Mouse (Mus musculus) adrenal gland, postnatal 4 days (tissue): ENCODE data around the gene Shh. TPM values are rescaled to one million over a fixed set of nuclear protein-coding genes. Genes with fewer than 3 reads are reported as not detected.

ENCODE experiments used
- DNase-seq, 2 experiments: peaks; one replicate each; pipeline ENCODE4 v3.0.0; 2021 to 2022; ENCODE audit warnings: low spot score in 2 of 2, mixed read lengths in 2 of 2
- long read RNA-seq, 2 experiments: library from polyadenylated mRNA; stranded (forward); transcript quantifications; one replicate each; pipeline ENCODE4 v2.0.0; 2021
- total RNA-seq, 2 experiments: library from RNA; stranded (reverse); gene quantifications; 2 replicates each; pipeline ENCODE4 v1.2.3; 2021

Shh gene
- total RNA-seq = 10 to 100 TPM; 27.8 to 36.5 TPM
- long read RNA-seq, experiment 1, partial matches to known transcripts = 1 of 18 reads
- long read RNA-seq, experiment 1, other reads (novel, unspliced or antisense) = 15 of 18 reads
- long read RNA-seq, experiment 2, partial matches to known transcripts = 0 of 23 reads
- long read RNA-seq, experiment 2, other reads (novel, unspliced or antisense) = 19 of 23 reads

GRCm38 (mm10) chr5:28466760-28467306 is at the start of gene Shh:
Gene Shh (minus strand): TSS chr5:28467256.
- DNase-seq = no peak

- DNase-seq = peak in 1 of 2 experiments; percentile 2
Measured at GRCm38 (mm10) chr5:28500792-28501439, 33.9 kb upstream of the Shh start.

GRCm38 (mm10) chr5:28498846-28499245 is 31.8 kb upstream of the Shh start:
- DNase-seq = peak in 1 of 2 experiments; percentile 1

- DNase-seq = peak in 1 of 2 experiments; percentile 1
Measured at GRCm38 (mm10) chr5:28495712-28496650, 28.9 kb upstream of the Shh start.

- peak in 1 of 2 experiments; percentile 1 for DNase-seq
Measured at GRCm38 (mm10) chr5:28493550-28493949, 26.5 kb upstream of the Shh start.

- DNase-seq = no peak
Measured at GRCm38 (mm10) chr5:28482991-28483390, 15.9 kb upstream of the Shh start.

- no peak for DNase-seq
Measured at GRCm38 (mm10) chr5:28481730-28482129, 14.7 kb upstream of the Shh start.

- no peak for DNase-seq
Measured at GRCm38 (mm10) chr5:28476389-28477379, 9.6 kb upstream of the Shh start.

- DNase-seq = no peak
Measured at GRCm38 (mm10) chr5:28473556-28473955, 6.5 kb upstream of the Shh start.

GRCm38 (mm10) chr5:28469525-28470202 is 2.6 kb upstream of the Shh start:
- DNase-seq = peak; percentile 66 to 68

- DNase-seq = no peak
Measured at GRCm38 (mm10) chr5:28466351-28466750, 705 bp downstream of the Shh start.

- no peak for DNase-seq
Measured at GRCm38 (mm10) chr5:28465526-28465925, 1.5 kb downstream of the Shh start.

- DNase-seq = no peak
Measured at GRCm38 (mm10) chr5:28465099-28465406, 2.0 kb downstream of the Shh start.

GRCm38 (mm10) chr5:28464361-28465098 is 2.5 kb downstream of the Shh start:
- DNase-seq = no peak

GRCm38 (mm10) chr5:28463656-28464055 is 3.4 kb downstream of the Shh start:
- DNase-seq = no peak

GRCm38 (mm10) chr5:28462741-28463590 is 4.1 kb downstream of the Shh start:
- no peak for DNase-seq

GRCm38 (mm10) chr5:28461376-28461775 is 5.7 kb downstream of the Shh start:
- no peak for DNase-seq
